Mouse (Mus musculus): ENCODE data around the gene Slc1a6.
A peak's percentile ranks its signal among the peaks of the same experiment; 100 is the strongest.
"Not testable (repeated sequence)": the region's sequence is repeated elsewhere in the genome, so short reads cannot be mapped to it uniquely, and the experiment has no call there.

The Slc1a6 gene

DNA sequence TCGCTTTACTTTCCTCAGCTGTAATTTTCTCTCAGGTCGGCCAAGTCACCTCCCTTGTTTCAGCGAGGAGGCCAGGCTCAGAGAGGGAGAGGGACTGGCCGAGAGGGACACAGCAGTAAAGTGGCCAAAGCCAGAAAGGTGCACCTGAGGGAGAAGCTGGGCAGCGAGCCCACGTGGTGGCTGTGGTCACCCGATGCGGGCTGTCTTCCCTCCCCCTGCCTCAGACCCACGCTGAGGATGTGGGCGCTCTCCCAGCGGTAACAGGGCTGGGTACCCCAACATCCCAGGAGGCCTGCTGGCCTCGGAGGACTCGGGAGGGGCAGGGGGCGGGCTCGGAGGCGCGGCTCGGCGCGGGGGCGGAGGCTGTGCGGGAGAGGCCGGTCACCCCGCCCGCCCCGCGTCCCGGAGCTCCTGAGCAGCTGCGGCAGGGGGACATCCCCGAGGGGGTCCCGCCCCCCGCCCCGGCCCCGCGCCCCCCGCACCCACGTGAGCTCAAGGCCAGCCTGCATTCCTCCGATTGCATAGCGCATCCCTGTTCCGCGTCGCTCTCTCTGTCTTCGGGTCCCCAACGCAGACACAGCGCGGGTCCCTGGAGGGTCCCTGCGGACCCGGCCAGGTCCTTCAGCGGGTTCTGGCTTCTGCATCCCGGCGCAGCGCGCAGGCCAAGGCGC, at the start of gene Slc1a6:
TSS of gene Slc1a6 (plus strand) at position 516 of the 671 bp plus-strand sequence.
- peak in 1 of 2 experiments; percentile 44 for DNase-seq (ENCODE audit: low spot score in 2 of 2)

DNA sequence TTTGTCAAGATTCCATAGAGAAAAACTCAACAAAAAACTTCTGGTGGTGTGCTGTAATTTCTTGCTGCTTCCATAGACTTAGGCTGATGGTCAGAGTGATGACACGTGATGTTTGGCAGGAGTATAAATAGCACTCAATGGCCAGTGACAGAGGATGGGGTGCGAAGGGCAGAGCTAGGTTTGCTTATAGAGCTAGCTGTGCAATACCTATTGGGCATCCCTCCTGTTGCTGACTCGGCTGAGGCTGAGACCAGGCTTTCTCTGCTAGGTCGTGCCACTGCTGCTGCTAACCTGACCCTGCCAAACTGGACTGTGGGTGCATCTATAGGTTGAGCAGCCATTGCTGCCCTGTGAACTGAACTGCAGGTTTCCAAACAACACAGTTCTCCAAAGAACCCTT, 40.5 kb upstream of the Slc1a6 start:
- DNase-seq (ENCODE audit: low spot score in 2 of 2) = no peak

DNA sequence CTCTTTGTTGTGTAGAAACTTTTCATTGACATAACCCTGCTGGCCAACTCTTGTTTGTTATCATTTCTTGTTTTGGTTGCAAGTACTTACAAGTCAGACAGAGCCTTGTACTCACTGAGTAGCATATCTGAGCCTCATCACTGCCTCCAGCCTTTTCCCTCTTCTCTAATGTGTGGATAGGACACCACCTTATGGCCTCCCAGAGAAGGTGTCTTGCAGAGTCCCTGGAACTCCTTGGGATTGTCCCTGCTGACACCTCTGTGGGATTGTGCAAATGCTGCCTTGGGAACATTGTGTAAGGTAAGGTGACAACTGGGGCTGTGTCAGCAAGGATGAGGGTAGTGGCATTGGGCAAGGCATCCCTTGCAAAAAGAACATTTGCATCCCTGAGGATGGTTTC, 36.6 kb upstream of the Slc1a6 start:
- DNase-seq (ENCODE audit: low spot score in 2 of 2) = no peak

DNA sequence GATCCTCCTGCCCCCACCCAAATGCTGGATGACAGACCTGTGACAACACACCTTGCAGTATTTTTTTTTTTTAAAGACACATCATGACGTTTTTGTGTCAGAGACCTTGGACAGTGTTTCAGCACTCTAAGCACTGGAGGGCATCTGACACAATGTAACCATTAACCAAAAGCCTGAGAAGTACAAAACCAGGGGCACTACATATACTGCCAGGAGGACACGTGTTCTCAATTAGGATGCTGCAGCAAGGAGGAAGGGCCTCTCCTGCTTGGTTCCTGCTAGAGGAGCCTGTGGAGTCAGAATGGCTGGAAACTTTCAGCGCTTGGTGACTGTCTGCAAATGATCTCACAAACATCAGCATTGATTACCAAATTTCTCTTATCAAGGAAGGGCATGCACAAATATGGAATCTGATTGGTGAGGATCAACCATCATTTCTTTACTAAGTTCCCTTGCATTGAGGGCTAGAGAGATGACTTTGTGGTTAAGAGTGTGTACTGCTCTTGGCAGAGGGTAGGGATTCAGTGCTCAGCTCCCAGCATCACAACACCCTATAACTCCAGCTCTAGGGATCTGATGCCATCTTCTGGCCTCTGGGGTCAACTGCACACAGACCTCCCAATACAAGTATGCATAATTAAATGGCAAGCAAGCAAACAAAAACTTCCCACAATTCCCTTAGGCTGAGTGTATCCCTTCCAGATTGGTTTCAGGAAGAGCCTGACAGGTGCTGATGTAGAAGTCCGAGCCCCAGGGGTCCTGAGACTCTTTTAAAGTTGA, 34.7 kb upstream of the Slc1a6 start:
- no peak for DNase-seq (ENCODE audit: low spot score in 2 of 2)

DNA sequence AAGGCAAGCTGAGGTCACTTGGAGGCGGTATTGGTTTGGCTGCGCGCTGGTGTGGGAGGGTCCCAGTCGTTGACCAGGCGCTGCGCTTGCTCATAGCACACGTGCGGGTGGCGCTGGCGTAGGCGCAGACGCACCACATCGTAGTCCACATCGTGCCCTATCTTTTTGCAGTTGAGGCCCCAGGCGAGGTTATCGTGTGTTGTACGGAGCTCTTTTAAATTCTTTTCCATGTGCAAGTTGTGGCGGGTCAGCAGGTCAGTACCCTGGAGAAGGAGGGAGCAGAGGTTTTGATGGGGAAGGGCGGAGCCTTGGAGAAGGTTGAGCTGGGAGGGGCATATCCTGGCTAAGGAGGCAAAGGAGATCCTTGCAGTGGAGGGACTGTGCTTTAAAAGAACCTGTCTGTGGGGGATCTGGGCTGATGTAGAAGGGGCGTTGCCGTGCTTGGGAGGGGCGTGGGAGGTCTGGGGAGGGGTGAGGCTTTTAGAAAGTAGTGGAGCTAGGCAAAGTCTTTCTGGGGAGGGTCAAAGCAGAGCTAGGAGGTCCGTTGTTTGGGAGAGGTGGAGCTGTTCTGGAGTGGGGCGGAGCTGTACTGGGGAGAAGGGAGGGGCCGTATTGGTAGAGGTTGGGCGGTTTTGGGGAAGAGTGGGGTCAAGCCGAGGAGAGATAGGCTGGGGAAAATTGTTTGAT, 33.1 kb upstream of the Slc1a6 start:
- DNase-seq (ENCODE audit: low spot score in 2 of 2) = peak; percentile 39 to 43

DNA sequence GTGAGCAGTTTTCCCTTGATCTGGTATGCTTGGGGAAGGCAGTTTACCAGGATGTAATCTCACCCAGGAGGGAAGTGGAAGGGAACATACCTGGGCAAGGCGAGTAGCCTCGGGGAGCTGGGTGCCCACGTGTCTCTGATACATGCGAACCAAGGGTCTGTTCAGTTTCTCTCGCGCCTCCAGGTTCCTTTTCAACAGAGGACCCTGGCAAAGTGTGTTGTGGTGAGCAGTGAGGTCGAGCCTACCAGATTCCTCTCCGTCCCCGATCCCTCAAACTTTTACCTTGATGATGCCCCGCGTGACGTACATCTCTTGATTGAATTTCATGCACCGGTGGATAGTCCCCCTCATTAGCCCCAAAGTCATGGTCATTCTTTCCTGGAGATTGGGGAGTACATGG, 32.1 kb upstream of the Slc1a6 start:
- DNase-seq (ENCODE audit: low spot score in 2 of 2) = no peak

DNA sequence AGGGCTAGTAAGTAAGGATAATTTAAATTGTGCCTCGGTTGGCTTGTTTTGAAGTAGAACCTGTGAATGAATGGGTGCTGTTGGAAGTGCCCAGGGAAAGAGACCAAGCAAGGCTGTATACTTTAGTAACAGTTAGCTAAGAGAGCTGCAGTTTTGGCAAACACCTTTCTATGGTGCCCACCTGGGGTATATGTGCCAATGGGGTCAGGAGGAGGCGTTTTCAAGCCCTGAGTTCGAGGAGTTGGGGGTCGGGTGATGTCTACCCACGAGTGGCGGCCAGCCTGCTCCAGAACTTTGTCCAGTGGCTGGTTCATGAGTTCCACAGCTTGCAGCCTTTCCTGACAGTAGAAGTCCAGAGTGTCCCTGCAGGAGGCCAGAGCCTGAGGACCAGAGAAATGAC, 31.4 kb upstream of the Slc1a6 start:
- DNase-seq (ENCODE audit: low spot score in 2 of 2) = no peak

DNA sequence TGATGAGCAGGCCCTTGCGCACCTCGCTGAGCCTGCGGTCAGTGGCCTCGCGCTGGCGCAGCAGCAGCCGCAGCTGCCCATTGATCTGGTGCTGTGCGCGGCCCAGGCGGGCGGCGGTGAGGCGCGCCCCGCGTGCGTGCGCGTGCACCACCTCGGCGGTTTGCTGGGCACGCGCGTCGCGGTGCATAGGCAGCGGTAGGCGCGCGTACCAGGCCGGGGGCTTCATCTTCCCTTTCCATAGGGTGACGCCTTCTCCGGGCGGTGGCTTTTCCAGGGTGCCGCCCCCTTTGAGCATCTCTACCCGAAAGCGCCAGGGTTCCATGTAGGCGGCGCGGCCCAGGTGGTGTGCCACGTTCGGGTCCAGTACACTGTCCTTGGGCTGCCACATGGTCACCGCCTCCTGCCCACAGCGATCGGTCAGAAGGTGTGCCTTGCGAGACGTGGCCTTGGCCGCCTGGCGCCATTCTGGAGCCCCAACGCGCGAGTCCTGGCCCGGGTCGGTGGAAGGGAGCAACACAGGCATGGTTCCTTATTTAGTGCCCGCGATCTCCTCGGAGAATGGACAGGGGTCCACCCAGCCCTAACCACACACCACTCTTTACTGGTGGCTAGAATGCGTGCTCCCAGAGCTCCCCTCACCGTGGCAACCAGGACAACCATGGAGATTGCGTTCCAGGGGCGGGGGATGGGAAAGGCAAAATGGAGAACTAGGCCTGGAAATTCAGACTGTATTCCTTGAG, 27.7 kb upstream of the Slc1a6 start, which contains the start of gene Ccdc105:
TSS of gene Ccdc105 (minus strand) at position 614 of the 740 bp plus-strand sequence.
- peak; percentile 78 to 84 for DNase-seq (ENCODE audit: low spot score in 2 of 2)

DNA sequence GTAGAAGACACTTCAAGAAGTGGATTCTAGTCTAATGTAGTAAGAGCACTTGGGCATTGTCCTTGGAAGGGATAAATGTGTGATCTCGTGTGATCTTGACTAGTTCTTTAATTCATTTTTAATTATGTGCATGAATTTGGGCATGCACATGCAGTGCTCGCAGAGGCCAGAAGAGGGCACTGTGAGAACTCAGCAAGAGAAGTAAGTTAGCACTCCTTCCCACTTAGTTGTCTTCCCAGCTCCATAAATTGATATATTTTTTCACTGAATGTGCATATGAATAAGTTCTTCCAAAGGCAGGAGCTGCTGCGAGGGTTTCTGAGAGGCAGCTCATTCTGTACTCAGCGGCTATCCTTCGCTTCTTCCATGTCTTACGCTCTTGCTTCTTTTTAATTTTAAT, 24.3 kb upstream of the Slc1a6 start:
- DNase-seq (ENCODE audit: low spot score in 2 of 2) = peak; percentile 80 to 90

DNA sequence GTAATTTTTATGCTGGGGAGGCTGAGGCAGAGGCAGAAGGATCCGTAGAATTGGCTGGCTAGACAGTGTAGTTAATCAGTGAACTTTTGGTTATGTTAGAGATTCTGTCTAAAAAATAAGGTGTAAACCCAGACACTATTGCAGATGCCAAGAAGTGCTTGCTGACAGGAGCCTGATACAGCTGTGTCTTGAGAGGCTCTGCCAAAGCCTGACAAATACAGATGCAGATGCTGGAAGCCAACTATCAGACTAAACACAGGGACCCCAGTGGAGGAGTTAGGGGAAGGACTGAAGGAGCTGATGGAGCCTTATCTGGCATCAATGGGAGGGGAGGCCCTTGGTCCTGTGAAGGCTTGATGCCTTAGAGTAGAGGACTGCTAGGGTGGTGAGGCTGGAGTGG, 14.7 kb upstream of the Slc1a6 start:
- DNase-seq (ENCODE audit: low spot score in 2 of 2) = no peak

DNA sequence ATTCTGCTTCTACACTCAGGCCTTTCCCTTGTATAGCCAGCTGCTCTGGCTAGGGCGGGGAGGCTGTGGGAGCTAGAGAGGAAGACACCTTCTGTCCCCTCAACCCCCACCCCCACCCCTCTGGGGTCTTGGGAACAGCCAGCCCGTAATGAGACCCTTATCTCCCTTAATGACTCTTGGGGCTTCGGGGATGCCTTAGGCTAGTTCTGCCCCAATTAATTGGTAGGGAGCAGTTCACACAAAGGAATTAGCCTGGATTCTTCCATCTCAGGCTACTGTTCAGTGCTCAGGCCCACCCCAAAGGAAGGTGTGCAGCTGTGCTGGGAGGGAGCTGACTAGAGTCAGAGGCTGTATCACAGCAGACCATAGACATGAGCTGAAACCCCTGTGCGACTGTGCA, 4.5 kb upstream of the Slc1a6 start:
- DNase-seq (ENCODE audit: low spot score in 2 of 2) = no peak

DNA sequence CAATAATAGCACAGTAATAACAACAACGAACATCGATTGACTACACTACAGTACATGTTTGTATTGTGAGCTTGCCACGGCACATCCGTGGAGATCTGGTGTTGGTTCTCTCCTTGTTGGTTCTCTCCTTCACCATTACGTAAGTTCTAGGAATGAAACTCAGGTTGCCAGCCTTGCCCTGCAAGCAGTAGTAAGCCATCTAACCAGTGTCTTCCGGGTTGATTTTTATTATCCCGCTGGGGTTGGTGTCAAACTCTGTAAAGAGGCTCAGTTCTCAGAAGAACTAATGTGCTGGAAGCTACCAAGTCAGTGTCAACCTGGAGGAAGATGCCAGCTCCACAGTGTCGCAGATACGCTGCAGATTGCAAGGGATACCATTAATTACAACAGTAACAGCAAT, 769 bp upstream of the Slc1a6 start:
- peak in 1 of 2 experiments; percentile 15 for DNase-seq (ENCODE audit: low spot score in 2 of 2)

DNA sequence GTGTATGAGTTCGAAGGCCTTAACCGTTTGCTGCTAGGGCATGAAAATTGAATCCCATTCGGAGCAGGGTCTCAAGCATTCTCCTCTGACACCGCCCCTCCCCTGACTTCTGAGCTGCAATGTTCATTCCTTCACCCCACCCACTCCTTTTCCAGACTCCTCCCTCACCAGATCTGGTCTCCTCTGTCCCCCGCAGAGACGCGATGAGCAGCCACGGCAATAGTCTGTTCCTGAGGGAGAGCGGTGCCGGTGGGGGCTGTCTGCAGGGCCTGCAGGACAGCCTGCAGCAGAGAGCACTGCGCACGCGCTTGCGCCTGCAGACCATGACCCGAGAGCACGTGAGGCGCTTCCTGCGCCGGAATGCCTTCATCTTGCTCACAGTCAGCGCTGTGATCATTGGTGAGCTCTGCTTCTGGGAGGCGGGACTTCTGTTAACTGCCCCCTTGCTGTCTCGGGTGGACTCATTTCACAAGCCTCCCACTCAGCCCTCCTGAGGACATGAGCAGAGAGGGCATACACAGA, 7.3 kb downstream of the Slc1a6 start:
- peak; percentile 88 to 95 for DNase-seq (ENCODE audit: low spot score in 2 of 2)

DNA sequence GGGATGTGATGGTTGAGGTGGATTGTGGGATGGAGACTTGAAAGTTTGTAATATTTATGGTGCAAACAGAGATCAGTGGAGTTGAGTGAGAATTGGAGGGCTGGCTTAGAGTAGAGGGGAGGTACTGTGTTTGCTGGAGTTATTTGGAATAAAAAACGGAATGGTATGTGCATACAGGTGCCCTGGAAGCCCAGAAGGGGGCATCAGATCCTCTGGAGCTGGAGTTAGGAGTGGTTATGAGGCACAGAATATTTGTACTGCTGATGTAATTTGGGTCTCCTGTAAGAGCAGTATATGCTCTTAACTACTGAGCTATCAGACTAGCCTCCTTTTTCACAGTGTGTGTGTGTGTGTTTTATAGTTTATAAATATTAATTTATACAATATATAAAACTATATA, 10.3 kb downstream of the Slc1a6 start:
- no peak for DNase-seq (ENCODE audit: low spot score in 2 of 2)

DNA sequence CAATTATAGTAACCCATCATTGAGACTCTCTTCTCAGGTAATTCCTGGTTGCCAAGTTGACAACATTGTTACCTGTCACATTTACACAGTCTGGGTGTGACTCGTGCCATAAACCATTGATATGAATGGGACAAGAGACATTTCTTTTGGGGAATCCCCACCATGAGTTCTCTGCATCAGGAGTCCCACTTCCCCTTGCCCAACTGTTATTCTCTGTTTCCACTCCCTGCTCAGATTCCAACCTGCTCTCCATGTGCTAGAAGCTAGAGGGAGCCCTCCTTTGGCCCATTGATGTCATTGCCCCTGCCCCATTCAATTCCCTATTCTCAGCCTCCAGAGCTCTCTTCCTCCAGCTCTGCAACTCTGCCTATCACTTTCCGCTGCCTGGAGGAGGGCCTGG, 21.2 kb downstream of the Slc1a6 start:
- DNase-seq (ENCODE audit: low spot score in 2 of 2) = no peak

DNA sequence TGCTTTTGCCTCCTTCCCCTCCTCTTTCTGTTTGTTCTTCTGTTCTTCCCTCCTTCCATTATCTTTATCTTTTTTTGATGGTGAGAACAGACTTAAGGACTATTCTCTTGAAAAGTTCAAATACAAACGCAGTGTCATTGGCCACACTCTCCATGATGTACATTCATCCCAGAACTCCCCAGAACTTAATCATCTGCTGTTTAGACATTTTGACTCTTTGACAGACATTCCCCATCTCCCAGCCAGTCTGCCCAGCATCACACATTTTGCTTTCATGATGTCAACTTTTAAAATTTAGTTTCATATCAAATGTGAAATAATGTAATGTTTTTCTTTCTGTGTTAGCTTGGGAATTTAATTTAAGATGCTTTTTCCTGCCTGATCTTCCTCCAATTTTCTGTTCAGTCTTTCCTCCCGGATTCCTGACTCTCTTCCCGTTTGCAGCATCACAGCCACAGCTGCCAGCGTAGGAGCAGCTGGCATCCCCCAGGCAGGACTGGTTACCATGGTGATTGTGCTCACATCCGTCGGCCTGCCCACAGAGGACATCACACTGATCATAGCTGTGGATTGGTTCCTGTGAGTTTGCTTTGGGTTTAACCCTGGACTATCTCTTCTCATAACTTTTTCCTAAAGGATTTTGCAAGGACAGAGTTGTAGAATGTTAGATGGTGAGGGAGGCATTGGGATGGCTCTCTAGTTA, 32.2 kb downstream of the Slc1a6 start:
- DNase-seq (ENCODE audit: low spot score in 2 of 2) = peak; percentile 65 to 81

DNA sequence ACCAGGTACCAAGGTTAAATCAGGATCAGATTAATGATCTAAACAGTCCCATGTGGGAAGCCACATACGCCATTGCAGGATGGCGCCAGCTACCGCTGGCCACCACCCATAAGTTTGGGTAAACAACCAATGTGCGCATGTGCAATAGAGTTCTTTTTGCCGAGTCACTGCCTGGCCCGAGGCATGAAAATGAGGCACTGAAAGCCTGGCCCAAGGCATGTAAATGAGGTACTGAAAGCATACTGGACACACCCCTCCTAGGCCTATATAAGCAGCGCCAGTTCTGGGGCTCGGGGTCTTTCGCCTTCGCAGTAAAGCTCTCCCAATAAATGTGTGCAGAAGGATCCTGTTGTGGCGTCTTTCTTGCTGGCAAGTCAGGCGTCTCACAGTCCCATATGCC, 60.2 kb downstream of the Slc1a6 start:
- DNase-seq (ENCODE audit: low spot score in 2 of 2) = not testable (repeated sequence)

DNA sequence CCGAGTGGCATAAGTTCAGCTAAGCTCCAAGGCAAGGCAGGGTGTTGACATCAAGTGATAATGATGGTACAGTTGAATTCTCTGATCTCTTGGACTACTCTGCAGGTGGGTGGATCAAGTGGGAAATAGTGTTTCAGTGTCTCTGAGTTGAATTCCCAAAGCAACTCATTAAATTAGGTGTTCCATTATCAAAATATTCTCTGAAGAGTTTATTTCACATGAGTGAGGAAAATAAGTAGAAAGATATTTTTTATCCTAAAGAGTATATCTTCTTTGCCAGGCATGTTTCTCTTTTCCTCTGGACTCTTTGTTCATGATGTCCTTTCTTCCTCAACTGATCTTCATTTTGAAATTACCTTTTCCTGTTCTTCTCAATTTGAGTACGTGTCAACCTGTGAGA, 71.8 kb downstream of the Slc1a6 start, which contains the start of gene Olfr1356:
TSS of gene Olfr1356 (minus strand) at position 101 of the 400 bp plus-strand sequence.
- no peak for DNase-seq (ENCODE audit: low spot score in 2 of 2)
